Mouse (Mus musculus) forebrain, embryonic 15.5 days (tissue): ENCODE results near the gene Ankrd52. TPM values are rescaled to one million over a fixed set of nuclear protein-coding genes. Genes with fewer than 3 reads are reported as not detected.
"Not testable (repeated sequence)": the region's sequence is repeated elsewhere in the genome, so short reads cannot be mapped to it uniquely, and the experiment has no call there.

ENCODE experiments used
- ATAC-seq: fragments of 200-750 bp; cut with Nextera tagmentation; replicated peaks from 2 replicates; pipeline ENCODE4 v1.8.0; 2017; ENCODE audit warnings: mild to moderate bottlenecking, moderate TSS enrichment, moderate library complexity
- H3K27ac ChIP-seq: fragments of 300-500 bp; sonication (generic); replicated peaks from 2 replicates; pipeline ENCODE4 v1.5.1; 2015; ENCODE audit warnings: mild to moderate bottlenecking, inconsistent platforms
- H3K27me3 ChIP-seq: fragments of 300-500 bp; sonication (generic); 2 replicates; pipeline ENCODE4 v1.6.1; 2015; ENCODE audit warnings: inconsistent platforms
- H3K36me3 ChIP-seq: fragments of 300-500 bp; sonication (generic); 2 replicates; pipeline ENCODE4 v1.6.1; 2015; ENCODE audit warnings: mild to moderate bottlenecking, inconsistent platforms
- H3K4me1 ChIP-seq: fragments of 300-500 bp; sonication (generic); 2 replicates; pipeline ENCODE4 v1.6.1; 2015; ENCODE audit warnings: inconsistent platforms
- H3K4me2 ChIP-seq: fragments of 300-500 bp; sonication (generic); replicated peaks from 2 replicates; pipeline ENCODE4 v1.6.1; 2015; ENCODE audit warnings: mild to moderate bottlenecking, inconsistent platforms
- H3K4me3 ChIP-seq: fragments of 300-500 bp; sonication (generic); 2 replicates; pipeline ENCODE4 v1.5.1; 2015; ENCODE audit warnings: mild to moderate bottlenecking, inconsistent platforms
- H3K9ac ChIP-seq: fragments of 300-500 bp; sonication (generic); replicated peaks from 2 replicates; pipeline ENCODE4 v1.6.1; 2015; ENCODE audit warnings: mild to moderate bottlenecking, inconsistent platforms
- H3K9me3 ChIP-seq: fragments of 300-500 bp; sonication (generic); 2 replicates; pipeline ENCODE4 v1.6.1; 2016; ENCODE audit warnings: inconsistent platforms
- WGBS: fragments of 180-500 bp; shearing (Covaris S2); methylation state at CpG from one replicate; pipeline ENCODE4 v1.1.7; 2015; ENCODE audit warnings: mixed read lengths; 5-methylcytosine and 5-hydroxymethylcytosine counted together
- polyA plus RNA-seq: library from polyadenylated mRNA; unstranded; fragments of >200 nt; fragmentation: Nextera tagmentation; extraction: Ambion mirVana; gene quantifications from 2 replicates; pipeline ENCODE4 v1.2.1, GENCODE M21; 2015

Gene Ankrd52
- 13.0 and 13.4 TPM in 2 replicates for polyA plus RNA-seq

GRCm38 (mm10) chr10:128376455-128377211 is at the start of gene Ankrd52:
Ankrd52 (plus strand) TSS chr10:128377115.
- Histone ChIP-seq H3K36me3 (peaks cover 29% of the 10 kb centered on the region), H3K4me2 (peak within 1 kb of the TSS; percentile 65), H3K4me1 (peaks cover 25% of the 10 kb centered on the region), H3K27ac (peak within 1 kb of the TSS; percentile 94), H3K9ac (peak within 1 kb of the TSS; percentile 94), H3K4me3 (peak within 1 kb of the TSS; percentile 78), H3K9me3 (no peaks in the 10 kb centered on the region), H3K27me3 (no peaks in the 10 kb centered on the region)
- peak; percentile 91 for ATAC-seq
- WGBS = under 1% methylated on average over 64 of the region's 73 CpGs

DNA sequence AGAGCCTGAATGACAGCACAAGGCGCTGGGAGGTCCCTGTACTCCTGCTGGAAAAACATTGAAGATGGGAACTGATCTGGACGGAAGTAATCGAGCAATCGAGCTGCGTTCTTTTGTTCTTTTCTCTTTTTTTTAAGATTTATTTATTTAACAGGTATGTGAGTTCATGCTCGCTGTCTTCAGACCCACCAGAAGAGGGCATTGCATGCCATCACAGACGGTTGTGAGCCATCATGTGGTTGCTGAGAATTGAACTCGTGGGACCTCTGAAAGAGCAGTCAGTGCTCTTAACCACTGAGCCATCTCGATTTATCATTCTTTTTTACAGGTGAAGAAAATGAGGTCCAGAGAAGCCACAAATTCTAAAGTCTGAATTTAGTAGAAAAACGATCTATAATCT is 49.3 kb upstream of the Ankrd52 start:
- Histone ChIP-seq H3K9ac (no peak overlapping the region), H3K4me2 (no peak overlapping the region), H3K36me3 (peaks cover 34% of the 10 kb centered on the region), H3K27ac (no peak overlapping the region), H3K27me3 (no peaks in the 10 kb centered on the region), H3K4me1 (peaks cover 16% of the 10 kb centered on the region), H3K9me3 (no peaks in the 10 kb centered on the region), H3K4me3 (no peak overlapping the region)
- no peak for ATAC-seq
- WGBS = 85% methylated on average over 10 of the region's 10 CpGs

DNA sequence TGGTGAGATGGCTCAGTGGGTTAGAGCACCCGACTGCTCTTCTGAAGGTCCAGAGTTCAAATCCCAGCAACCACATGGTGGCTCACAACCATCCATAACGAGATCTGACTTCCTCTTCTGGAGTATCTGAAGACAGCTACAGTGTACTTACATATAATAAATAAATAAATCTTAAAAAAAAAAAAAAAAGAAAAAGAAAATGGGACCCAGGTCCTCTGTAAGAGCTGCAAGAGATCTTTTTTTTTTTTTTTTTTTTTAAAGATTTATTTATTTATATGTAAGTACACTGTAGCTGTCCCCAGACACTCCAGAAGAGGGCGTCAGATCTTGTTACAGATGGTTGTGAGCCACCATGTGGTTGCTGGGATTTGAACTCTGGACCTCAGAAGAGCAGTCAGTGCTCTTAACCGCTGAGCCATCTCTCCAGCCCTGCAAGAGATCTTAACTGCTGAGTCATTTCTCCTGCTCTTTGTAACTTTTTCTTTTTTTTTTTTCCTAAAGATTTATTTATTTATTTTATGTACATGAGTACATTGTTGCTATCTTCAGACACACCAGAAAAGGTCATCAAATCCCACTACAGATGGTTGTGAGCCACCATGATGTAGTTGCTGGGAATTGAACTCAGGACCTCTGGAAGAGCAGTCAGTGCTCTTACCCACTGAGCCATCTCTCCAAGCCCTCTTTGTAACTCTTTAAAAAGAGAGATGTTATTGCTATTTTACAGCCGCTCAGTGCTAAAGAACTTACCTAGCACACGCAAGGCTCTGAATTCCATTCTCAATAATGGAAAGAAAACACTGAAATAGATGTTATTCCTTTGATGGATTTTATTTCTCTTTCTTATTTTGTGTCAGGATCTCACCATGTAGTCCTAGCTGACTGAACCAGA is 44.3 kb upstream of the Ankrd52 start:
- H3K9ac ChIP-seq, H3K4me3 ChIP-seq, H3K27ac ChIP-seq, H3K4me2 ChIP-seq, H3K9me3 ChIP-seq, H3K27me3 ChIP-seq, ATAC-seq, H3K4me1 ChIP-seq: not testable (repeated sequence)
- H3K36me3 ChIP-seq = peaks cover 14% of the 10 kb centered on the region
- 77% methylated on average over 6 of the region's 6 CpGs for WGBS

GRCm38 (mm10) chr10:128335582-128335981 is 41.3 kb upstream of the Ankrd52 start:
- H3K4me3 ChIP-seq = no peak overlapping the region
- H3K9ac ChIP-seq = no peak overlapping the region
- no peak overlapping the region for H3K4me2 ChIP-seq
- peaks cover 21% of the 10 kb centered on the region for H3K4me1 ChIP-seq
- no peak for ATAC-seq
- no peaks in the 10 kb centered on the region for H3K36me3 ChIP-seq
- H3K9me3 ChIP-seq = no peaks in the 10 kb centered on the region
- H3K27me3 ChIP-seq = no peaks in the 10 kb centered on the region
- WGBS = 5% methylated on average over 4 of the region's 4 CpGs
- H3K27ac ChIP-seq = no peak overlapping the region

DNA sequence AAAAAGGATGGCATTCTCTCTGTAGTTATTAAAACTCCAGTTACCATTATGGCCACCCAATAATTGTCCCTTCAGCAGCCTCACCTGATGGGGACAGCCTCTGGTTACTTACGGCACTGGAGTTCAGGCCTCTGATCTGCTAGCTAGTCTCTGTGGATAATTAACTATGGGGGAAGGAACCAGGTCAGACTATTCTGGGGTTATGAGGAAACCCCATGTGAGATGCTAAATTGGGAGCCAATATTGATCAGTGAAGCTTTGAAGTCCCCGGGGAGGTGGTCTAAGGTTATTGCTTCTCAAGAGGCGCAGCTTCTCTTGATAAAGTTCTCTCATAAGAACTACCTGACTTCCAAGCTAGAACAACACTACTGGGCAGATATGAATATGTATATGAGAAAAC is 40.7 kb upstream of the Ankrd52 start:
- Histone ChIP-seq H3K36me3 (peaks cover 3% of the 10 kb centered on the region; the same call in 1 of the 2 replicates), H3K4me1 (peaks cover 24% of the 10 kb centered on the region), H3K27me3 (no peaks in the 10 kb centered on the region), H3K4me3 (no peak overlapping the region), H3K9ac (no peak overlapping the region), H3K9me3 (no peaks in the 10 kb centered on the region), H3K4me2 (no peak overlapping the region), H3K27ac (no peak overlapping the region)
- 96% methylated on average over 3 of the region's 3 CpGs for WGBS
- no peak for ATAC-seq

DNA sequence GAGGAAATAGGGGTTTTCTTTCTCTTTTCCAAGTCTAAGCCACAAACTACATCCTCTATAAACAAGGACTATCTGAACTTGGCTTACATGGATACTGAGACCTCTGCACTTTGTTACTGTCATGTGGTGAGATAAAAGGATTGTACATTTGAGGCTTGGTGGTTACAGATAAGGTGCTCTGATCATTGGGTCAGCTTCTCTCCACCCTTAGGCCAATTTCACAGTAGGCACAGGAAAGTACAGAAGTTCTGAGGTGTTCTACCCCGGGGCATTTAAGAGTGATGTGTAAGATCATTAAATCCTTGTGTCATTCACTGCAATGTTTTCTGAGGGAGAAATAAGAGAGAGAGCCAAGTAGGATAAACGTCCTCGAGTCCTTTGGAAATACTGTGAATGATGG is 40.3 kb upstream of the Ankrd52 start:
- H3K9me3 ChIP-seq = no peaks in the 10 kb centered on the region

DNA sequence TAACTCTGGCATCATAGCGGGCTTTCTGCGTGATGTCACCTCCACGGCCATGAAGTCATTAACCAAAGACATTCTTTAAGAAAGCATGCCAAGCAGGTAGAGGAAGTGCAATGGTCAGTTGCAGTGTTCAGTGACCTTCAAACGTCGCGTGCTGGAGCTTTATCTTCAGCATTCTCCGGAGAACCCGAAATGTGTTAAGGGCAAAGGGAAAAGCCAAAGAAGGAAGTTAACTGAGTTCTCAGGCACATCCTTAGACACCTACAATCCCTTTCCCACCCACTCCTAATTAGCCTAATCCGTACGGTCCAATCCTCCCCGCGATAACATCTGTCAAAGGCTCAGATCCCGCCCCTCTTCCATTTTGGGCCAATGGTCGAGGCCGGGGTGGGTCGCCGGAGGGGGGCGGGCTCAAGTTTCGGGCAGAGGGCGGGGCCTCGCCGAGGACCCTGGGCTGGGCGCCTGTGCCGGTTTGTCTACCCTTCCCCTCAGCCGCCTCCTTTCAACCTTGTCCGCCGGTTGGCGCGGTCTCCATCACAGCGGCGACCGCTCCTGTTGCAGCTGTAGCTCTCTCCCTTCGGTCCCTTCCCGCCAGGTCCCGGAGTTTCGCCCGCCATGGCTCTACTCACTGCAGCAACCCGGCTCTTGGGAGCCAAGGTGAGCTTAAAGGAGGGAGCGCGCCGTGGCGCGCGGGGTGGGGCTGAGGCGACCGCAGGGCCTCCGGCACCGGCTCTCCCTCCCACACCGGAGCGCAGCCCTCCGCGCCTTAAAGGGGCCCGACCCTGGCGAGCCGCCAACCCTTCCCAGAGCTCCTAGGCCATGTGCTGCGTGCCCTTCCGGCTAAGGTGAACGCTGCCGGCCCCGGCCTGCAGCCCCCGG is 39.4 kb upstream of the Ankrd52 start, which contains the start of gene Cs:
Gene Cs, plus strand, starts transcription at position 429 of the 876 bp plus-strand sequence.
- Histone ChIP-seq H3K9me3 (no peaks in the 10 kb centered on the region), H3K27me3 (no peaks in the 10 kb centered on the region), H3K27ac (peak within 1 kb of the TSS; percentile 88), H3K4me1 (peaks cover 24% of the 10 kb centered on the region), H3K4me2 (peak within 1 kb of the TSS; percentile 74), H3K36me3 (peaks cover 4% of the 10 kb centered on the region; the same call in 1 of the 2 replicates), H3K4me3 (peak within 1 kb of the TSS; percentile 82), H3K9ac (peak within 1 kb of the TSS; percentile 85)
- peak; percentile 98 for ATAC-seq
- WGBS = under 1% methylated on average over 60 of the region's 61 CpGs

More for the DNA sequence above, 40.3 kb upstream of the Ankrd52 start:
- peaks cover 24% of the 10 kb centered on the region for H3K4me1 ChIP-seq
- 91% methylated on average over 3 of the region's 3 CpGs for WGBS
- ATAC-seq = no peak
- H3K9ac ChIP-seq = no peak overlapping the region
- H3K4me3 ChIP-seq = peak overlapping the region; percentile 82; the same call in 1 of the 2 replicates
- H3K4me2 ChIP-seq = peak overlapping the region; percentile 59; the same call in 1 of the 2 replicates
- peaks cover 4% of the 10 kb centered on the region; the same call in 1 of the 2 replicates for H3K36me3 ChIP-seq
- H3K27me3 ChIP-seq = no peaks in the 10 kb centered on the region
- no peak overlapping the region for H3K27ac ChIP-seq

- H3K9ac ChIP-seq = peak overlapping the region; percentile 85
- peak overlapping the region; percentile 74 for H3K4me2 ChIP-seq
- peaks cover 26% of the 10 kb centered on the region for H3K4me1 ChIP-seq
- no peak; the same call in 1 of the 2 replicates for ATAC-seq
- WGBS = 16% methylated on average over 5 of the region's 5 CpGs
- peak overlapping the region; percentile 88; the same call in 1 of the 2 replicates for H3K27ac ChIP-seq
- no peaks in the 10 kb centered on the region for H3K27me3 ChIP-seq
- no peaks in the 10 kb centered on the region for H3K9me3 ChIP-seq
- H3K4me3 ChIP-seq = peak overlapping the region; percentile 82
- H3K36me3 ChIP-seq = peaks cover 4% of the 10 kb centered on the region; the same call in 1 of the 2 replicates
Measured at GRCm38 (mm10) chr10:128338415-128338814, 38.5 kb upstream of the Ankrd52 start.

DNA sequence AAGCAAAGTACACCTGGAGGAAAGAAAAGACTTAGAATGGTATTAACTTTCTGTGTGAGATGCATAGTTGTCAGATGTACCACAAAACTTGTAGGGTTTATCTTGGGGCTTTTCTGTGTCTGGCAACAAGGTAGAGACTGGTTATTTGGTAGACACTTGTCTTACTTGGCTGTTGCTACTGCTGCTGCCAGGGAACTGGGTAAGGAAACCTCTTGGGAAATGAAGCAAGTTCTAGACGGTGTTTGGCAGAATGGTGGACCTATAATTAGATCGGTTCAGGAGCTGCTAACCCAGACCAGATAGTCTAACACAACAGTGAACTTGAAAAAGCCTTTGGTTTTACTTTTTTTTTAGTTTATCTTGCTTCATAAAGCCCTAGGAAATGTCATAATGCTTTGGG is 38.0 kb upstream of the Ankrd52 start:
- peaks cover 4% of the 10 kb centered on the region; the same call in 1 of the 2 replicates for H3K36me3 ChIP-seq
- H3K4me1 ChIP-seq = peaks cover 27% of the 10 kb centered on the region
- peak overlapping the region; percentile 74 for H3K4me2 ChIP-seq
- no peaks in the 10 kb centered on the region for H3K9me3 ChIP-seq
- H3K4me3 ChIP-seq = peak overlapping the region; percentile 82; the same call in 1 of the 2 replicates
- H3K27ac ChIP-seq = no peak overlapping the region
- no peaks in the 10 kb centered on the region for H3K27me3 ChIP-seq
- 0 out of 2 replicates have a peak overlapping the region, but pooled peaks have one; percentile 85 for H3K9ac ChIP-seq
- no peak for ATAC-seq
- 81% methylated on average over 2 of the region's 2 CpGs for WGBS

- Histone ChIP-seq H3K36me3 (peaks cover 4% of the 10 kb centered on the region; the same call in 1 of the 2 replicates), H3K4me3 (no peak overlapping the region), H3K27me3 (no peaks in the 10 kb centered on the region), H3K4me2 (no peak overlapping the region), H3K4me1 (peaks cover 35% of the 10 kb centered on the region), H3K9ac (no peak overlapping the region), H3K27ac (no peak overlapping the region), H3K9me3 (no peaks in the 10 kb centered on the region)
- WGBS = 77% methylated on average over 2 of the region's 2 CpGs
- no peak for ATAC-seq
Measured at GRCm38 (mm10) chr10:128340257-128340656, 36.7 kb upstream of the Ankrd52 start.

DNA sequence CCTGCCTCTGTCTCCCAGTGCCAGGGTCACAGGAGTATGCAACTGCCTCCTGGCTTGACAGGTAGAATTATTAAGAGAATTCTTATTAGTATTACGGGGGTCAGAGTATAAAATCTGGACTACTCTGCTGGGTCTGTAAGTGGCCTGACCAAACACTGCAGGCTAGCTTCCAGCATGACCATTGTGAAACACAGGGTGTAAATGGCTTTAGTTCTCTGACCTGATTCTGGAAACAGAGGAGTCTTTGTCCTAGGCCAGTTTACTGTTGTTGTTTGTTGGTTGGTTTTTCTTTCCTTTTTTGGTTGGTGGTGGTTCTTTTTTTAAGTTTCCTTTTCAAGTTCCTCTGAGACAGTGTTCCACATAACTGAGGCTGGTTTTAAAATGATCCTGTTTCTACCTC is 33.5 kb upstream of the Ankrd52 start:
- Histone ChIP-seq H3K27me3 (no peaks in the 10 kb centered on the region), H3K9ac (no peak overlapping the region), H3K4me2 (no peak overlapping the region), H3K4me3 (no peak overlapping the region), H3K27ac (peak overlapping the region; percentile 37; the same call in 1 of the 2 replicates), H3K4me1 (peaks cover 29% of the 10 kb centered on the region), H3K9me3 (no peaks in the 10 kb centered on the region), H3K36me3 (peaks cover 4% of the 10 kb centered on the region; the same call in 1 of the 2 replicates)
- ATAC-seq = no peak
- WGBS = 93% methylated on average over 1 of the region's 1 CpGs
